Mouse (Mus musculus): ENCODE measurements around the gene Tnfrsf4. TPM values are rescaled to one million over a fixed set of nuclear protein-coding genes. Genes with fewer than 3 reads are reported as not detected.
A peak's percentile ranks its signal among the peaks of the same experiment; 100 is the strongest.

The Tnfrsf4 gene
- polyA plus RNA-seq, 1 experiment from 2014 or later, result 4.9 TPM

DNA sequence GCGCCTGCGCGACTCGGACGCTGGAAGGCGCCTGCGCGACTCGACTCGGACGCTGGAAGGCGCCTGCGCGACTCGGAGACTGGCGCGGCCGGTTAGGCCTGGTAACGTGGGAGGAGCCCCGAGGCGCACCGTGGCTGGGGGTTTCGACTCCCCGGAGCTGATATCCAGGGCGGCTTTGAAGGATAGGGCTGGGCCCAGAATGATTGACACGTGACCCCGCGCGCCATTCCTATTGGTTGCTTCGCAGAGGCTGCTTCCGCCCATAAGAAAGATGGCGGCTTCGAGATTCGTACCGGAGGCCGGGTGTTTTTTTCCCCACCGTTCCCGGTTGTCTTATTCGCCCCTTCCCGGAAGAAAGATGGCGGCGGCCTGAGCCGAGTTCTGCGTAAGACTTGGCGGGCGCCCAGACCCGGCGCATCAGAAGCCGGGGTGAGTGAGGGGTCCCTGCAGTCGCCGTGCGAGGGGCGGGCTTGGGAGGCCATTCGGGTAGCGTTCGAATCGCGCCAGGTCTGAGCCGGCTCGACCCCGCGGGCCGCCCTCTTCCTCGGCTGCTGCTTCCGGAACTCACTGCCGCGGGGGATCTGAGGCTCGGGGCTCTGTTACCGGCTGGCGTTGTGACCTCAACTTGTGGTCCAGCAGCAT, 20.6 kb upstream of the Tnfrsf4 start:
- Histone ChIP-seq H3K27ac (ENCODE audit: low read length) (peak overlapping the region; percentile 94), H3K4me2 (replicated peaks; ENCODE audit: low read depth, low read length) (peak overlapping the region; percentile 70), H3K27me3 (replicated peaks; ENCODE audit: insufficient read depth, low read length) (no peaks in the 10 kb centered on the region), H3K4me3 (ENCODE audit: low read depth, low read length) (peak overlapping the region; percentile 93), H3K4me1 (ENCODE audit: insufficient read depth, low read depth, low read length) (peaks cover 15% of the 10 kb centered on the region; the same call in 1 of the 2 replicates), H3K9ac (replicated peaks; ENCODE audit: low read depth) (peak overlapping the region; percentile 80), H3K9me3 (ENCODE audit: low read length) (no peaks in the 10 kb centered on the region), H3K36me3 (ENCODE audit: insufficient read depth, low read length) (peaks cover 3% of the 10 kb centered on the region; the same call in 1 of the 2 replicates)
- ATAC-seq (peak; percentile 86), DNase-seq (ENCODE audit: low spot score) (peak; percentile 97)
- WGBS, result under 1% methylated on average over 70 of the region's 70 CpGs
- TF ChIP-seq EP300 (IDR thresholded peaks at IDR 0.05), result no peak
- TF ChIP-seq CTCF (IDR thresholded peaks at IDR 0.05), result peak; percentile 43; the same call in 1 of the 2 replicates

DNA sequence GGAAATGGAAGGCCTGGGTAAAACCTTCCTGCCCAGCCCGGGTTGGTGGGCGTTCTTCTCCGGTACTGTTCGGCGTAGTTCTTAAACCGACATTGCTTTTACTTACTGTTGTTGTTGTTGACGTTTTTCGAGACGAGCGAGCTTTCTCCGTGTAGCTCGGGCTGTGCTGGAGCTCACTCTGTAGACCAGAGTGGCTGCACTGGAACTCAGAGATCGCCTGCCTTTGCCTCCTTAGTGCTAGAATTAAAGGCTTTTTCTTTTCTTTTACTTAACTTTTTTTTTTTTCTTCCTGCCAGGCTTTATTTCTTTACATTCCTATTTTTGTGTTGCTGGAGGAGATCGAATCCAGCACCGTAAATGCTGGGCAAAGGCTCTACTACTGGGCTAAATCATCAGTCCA, 20.0 kb upstream of the Tnfrsf4 start:
- 4% methylated on average over 15 of the region's 15 CpGs for WGBS
- H3K9me3 ChIP-seq (ENCODE audit: low read length), result no peaks in the 10 kb centered on the region
- H3K4me2 ChIP-seq (replicated peaks; ENCODE audit: low read depth, low read length), result peak overlapping the region; percentile 70
- H3K9ac ChIP-seq (replicated peaks; ENCODE audit: low read depth), result peak overlapping the region; percentile 80
- H3K27me3 ChIP-seq (replicated peaks; ENCODE audit: insufficient read depth, low read length), result no peaks in the 10 kb centered on the region
- peaks cover 15% of the 10 kb centered on the region; the same call in 1 of the 2 replicates for H3K4me1 ChIP-seq (ENCODE audit: insufficient read depth, low read depth, low read length)
- TF ChIP-seq CTCF (IDR thresholded peaks at IDR 0.05) (no peak), EP300 (IDR thresholded peaks at IDR 0.05) (no peak)
- H3K4me3 ChIP-seq (ENCODE audit: low read depth, low read length), result peak overlapping the region; percentile 93
- ATAC-seq, result no peak
- DNase-seq (ENCODE audit: low spot score), result no peak
- peak overlapping the region; percentile 94 for H3K27ac ChIP-seq (ENCODE audit: low read length)
- peaks cover 3% of the 10 kb centered on the region; the same call in 1 of the 2 replicates for H3K36me3 ChIP-seq (ENCODE audit: insufficient read depth, low read length)

DNA sequence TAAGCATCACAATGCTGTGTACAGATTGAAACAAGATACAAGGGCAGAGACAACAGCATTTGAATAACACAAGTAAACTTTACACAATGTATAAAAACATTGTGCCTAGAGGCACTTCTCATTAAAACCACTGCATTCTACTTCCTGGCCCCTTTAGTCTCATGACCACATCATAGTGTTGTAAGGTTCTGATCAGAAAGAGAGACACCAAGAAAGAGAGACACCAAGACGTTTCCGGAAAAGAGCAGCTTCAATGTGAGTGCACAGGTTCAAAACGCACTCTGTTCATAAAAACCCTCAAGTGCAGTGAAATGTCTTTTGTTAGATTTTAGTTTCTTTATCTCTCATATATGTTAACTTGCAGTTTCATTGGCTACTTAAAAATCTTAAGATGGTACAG, 9.5 kb upstream of the Tnfrsf4 start:
- H3K9me3 ChIP-seq (ENCODE audit: low read length), result no peaks in the 10 kb centered on the region
- no peak for TF ChIP-seq EP300 (IDR thresholded peaks at IDR 0.05)
- no peak overlapping the region for H3K4me3 ChIP-seq (ENCODE audit: low read depth, low read length)
- no peak overlapping the region for H3K27ac ChIP-seq (ENCODE audit: low read length)
- no peak overlapping the region for H3K4me2 ChIP-seq (replicated peaks; ENCODE audit: low read depth, low read length)
- DNase-seq (ENCODE audit: low spot score) (no peak), ATAC-seq (no peak)
- WGBS, result 92% methylated on average over 3 of the region's 3 CpGs
- H3K27me3 ChIP-seq (replicated peaks; ENCODE audit: insufficient read depth, low read length), result no peaks in the 10 kb centered on the region
- no peaks in the 10 kb centered on the region for H3K4me1 ChIP-seq (ENCODE audit: insufficient read depth, low read depth, low read length)
- H3K9ac ChIP-seq (replicated peaks; ENCODE audit: low read depth), result no peak overlapping the region
- peaks cover 57% of the 10 kb centered on the region for H3K36me3 ChIP-seq (ENCODE audit: insufficient read depth, low read length)

DNA sequence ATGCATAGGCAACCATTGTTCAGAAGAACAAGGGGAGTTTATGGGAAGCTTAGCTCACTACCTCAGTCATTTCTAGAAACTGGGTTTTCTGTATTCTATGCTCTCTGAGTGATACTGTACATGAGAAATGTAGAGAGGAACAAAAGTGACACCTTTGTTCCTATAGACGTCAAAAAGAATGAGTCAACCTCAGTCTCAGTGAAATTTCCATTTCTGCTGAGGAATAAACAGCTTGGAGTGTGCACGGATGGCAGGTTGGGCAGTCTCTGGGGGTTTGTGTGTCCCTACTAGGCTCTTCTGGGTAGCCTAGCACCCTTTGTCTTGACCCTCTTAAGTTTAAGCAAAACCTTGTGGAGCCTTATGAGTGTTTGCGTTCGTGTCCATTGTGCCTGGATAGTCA, 5.3 kb upstream of the Tnfrsf4 start:
- Histone ChIP-seq H3K36me3 (ENCODE audit: insufficient read depth, low read length) (peaks cover 45% of the 10 kb centered on the region), H3K4me1 (ENCODE audit: insufficient read depth, low read depth, low read length) (no peaks in the 10 kb centered on the region), H3K9me3 (ENCODE audit: low read length) (no peaks in the 10 kb centered on the region), H3K27me3 (replicated peaks; ENCODE audit: insufficient read depth, low read length) (no peaks in the 10 kb centered on the region), H3K27ac (ENCODE audit: low read length) (no peak overlapping the region), H3K4me2 (replicated peaks; ENCODE audit: low read depth, low read length) (no peak overlapping the region), H3K4me3 (ENCODE audit: low read depth, low read length) (no peak overlapping the region), H3K9ac (replicated peaks; ENCODE audit: low read depth) (no peak overlapping the region)
- TF ChIP-seq CTCF (IDR thresholded peaks at IDR 0.05) (no peak), EP300 (IDR thresholded peaks at IDR 0.05) (no peak)
- no peak for DNase-seq (ENCODE audit: low spot score)
- WGBS, result 89% methylated on average over 4 of the region's 4 CpGs
- ATAC-seq, result no peak

DNA sequence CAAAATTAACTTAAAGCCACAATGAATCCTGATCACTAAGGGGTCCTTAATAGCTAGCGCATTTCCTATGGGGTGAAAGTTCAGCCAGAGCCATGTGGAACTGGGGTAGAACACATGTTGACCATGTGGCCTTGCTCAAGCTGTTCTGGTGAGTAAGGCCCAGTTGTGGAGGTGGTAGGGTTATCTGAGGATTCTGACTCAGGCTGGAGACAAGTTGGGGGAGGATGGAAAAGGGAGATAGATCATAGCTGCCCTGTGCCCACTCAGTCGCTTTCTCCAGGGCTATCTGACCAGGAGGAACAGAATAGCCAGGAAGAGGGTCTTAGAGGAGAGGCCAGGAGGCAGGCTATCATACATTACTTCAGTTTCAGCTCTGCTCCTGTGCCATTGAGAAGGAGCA, 793 bp downstream of the Tnfrsf4 start:
- TF ChIP-seq CTCF (IDR thresholded peaks at IDR 0.05) (no peak), EP300 (IDR thresholded peaks at IDR 0.05) (no peak)
- Histone ChIP-seq H3K9me3 (ENCODE audit: low read length) (no peaks in the 10 kb centered on the region), H3K36me3 (ENCODE audit: insufficient read depth, low read length) (peaks cover 19% of the 10 kb centered on the region), H3K4me1 (ENCODE audit: insufficient read depth, low read depth, low read length) (no peaks in the 10 kb centered on the region), H3K4me3 (ENCODE audit: low read depth, low read length) (no peak overlapping the region), H3K9ac (replicated peaks; ENCODE audit: low read depth) (no peak overlapping the region), H3K27ac (ENCODE audit: low read length) (no peak overlapping the region), H3K27me3 (replicated peaks; ENCODE audit: insufficient read depth, low read length) (no peaks in the 10 kb centered on the region), H3K4me2 (replicated peaks; ENCODE audit: low read depth, low read length) (no peak overlapping the region)
- WGBS, result 97% methylated on average over 2 of the region's 2 CpGs
- DNase-seq (ENCODE audit: low spot score) (no peak), ATAC-seq (no peak)

DNA sequence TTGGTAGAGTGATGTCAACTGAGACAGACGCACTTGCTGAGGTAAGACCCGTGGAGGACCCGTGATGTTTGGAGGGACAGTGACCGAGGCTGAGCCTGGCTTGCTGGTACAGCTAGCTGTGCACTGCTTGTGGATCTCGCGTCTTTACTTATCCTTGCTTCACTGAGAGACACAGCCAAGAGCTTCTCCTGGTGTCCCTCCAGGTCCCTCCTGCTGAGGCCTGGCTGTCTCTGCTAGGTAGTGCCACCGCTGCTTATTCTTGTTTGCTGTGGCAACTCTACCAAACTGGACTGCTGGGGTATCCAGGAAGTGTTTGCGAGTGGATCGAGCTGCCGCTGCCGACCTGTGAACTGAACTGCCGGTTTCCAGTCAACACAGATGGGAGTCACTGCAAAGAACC, 6.1 kb downstream of the Tnfrsf4 start:
- H3K27me3 ChIP-seq (replicated peaks; ENCODE audit: insufficient read depth, low read length), result no peaks in the 10 kb centered on the region
- 88% methylated on average over 12 of the region's 12 CpGs for WGBS
- H3K4me1 ChIP-seq (ENCODE audit: insufficient read depth, low read depth, low read length), result no peaks in the 10 kb centered on the region
- 0 out of 2 replicates have a peak, but pooled peaks cover 3% of the 10 kb centered on the region for H3K36me3 ChIP-seq (ENCODE audit: insufficient read depth, low read length)
- DNase-seq (ENCODE audit: low spot score) (no peak), ATAC-seq (no peak)
- no peaks in the 10 kb centered on the region for H3K9me3 ChIP-seq (ENCODE audit: low read length)
- no peak overlapping the region for H3K4me3 ChIP-seq (ENCODE audit: low read depth, low read length)
- H3K27ac ChIP-seq (ENCODE audit: low read length), result no peak overlapping the region
- H3K9ac ChIP-seq (replicated peaks; ENCODE audit: low read depth), result no peak overlapping the region
- H3K4me2 ChIP-seq (replicated peaks; ENCODE audit: low read depth, low read length), result no peak overlapping the region
- TF ChIP-seq EP300 (IDR thresholded peaks at IDR 0.05), result no peak
- TF ChIP-seq CTCF (IDR thresholded peaks at IDR 0.05), result no peak
